Mouse (Mus musculus): ENCODE results near the gene Zfp648.

Gene Zfp648

GRCm38 (mm10) chr1:154200955-154201722, at the start of gene Zfp648:
Zfp648 (plus strand) TSS chr1:154201187.
- DNase-seq (ENCODE audit: low read depth, low spot score): no peak

DNA sequence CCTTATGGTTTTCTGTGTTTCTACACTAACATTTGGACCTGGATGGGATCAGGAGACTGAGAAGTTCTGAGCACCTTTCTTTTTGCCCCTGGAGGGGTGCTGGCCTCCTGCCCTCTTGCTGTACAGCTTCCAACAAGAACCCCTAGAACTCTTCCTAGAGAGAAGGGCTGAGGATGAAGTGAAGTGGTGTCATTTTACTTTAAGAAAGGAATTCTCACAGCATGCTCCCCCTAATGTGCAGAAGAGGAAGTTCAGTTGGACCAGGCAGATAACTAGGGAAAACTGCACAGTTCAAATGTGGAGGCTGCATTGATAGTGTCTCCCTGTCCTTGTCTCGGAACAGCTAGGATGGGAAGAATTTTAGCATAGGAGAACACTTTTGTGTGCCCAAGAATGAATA, 48.4 kb upstream of the Zfp648 start:
- DNase-seq (ENCODE audit: low read depth, low spot score): no peak

- no peak for DNase-seq (ENCODE audit: low read depth, low spot score)
These were observed 47.2 kb upstream of the Zfp648 start for GRCm38 (mm10) chr1:154153800-154154199.

DNA sequence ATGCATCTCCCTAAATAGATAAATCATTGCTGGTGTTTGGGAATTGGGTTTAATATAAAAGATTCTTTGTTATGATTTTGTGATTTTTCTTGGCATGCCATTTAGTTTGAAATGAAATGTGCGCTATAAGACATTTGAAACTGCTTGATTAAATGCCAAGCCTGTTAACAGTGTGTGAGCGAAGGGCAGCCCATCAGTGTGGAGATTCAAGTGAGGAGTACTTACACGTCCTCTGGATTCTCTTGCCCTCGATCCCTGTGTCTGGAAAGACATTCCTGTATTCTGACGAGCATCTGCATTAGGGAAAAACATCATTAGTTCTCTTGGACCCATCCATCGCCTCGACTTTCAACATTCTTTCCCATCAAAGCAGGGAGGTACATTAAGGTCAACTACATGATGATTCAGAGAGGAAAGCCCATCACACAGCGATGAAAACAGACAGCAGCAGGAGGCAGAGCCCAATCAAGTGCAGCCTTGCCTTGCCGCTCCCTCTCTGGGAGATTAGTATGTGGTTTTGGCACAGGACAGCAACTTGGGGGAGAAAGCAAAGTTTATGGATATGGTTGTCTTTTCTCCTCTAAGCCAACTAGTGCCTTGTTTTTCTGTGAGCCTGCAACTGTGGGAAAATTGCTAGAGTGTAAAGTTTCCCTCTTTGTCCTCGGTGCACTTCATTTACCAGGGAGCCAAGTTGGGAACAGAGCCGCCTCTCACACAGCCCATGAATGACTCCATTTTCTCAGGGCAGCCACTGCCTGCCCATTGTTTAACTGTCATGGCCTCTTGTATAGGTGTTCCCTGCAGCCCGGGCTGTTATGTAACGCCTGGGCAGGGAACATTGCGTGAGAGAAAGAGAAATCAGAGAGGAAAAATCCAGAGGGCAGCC, 44.6 kb upstream of the Zfp648 start:
- no peak for DNase-seq (ENCODE audit: low read depth, low spot score)

DNA sequence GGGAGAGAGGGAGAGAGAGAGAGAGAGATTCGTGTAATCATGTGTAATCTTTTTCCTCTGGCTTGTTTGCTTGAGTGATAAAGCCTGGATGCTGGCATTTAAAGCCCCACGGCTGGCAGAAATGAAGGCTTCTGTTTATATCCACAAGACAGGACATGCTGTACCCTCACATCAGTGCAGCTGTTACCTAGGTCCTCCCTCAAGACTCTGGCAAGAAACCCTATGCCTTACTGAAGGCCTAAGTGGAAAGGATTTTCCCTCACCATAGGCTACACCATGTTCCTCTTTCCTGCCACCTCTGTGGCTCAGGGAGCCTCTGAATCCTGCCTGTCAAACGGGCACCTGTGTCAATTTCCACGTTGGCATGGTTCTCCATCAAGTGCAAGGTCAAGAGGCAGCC, 43.9 kb upstream of the Zfp648 start:
- DNase-seq (ENCODE audit: low read depth, low spot score): no peak

GRCm38 (mm10) chr1:154167696-154168095, 33.3 kb upstream of the Zfp648 start:
- no peak for DNase-seq (ENCODE audit: low read depth, low spot score)

GRCm38 (mm10) chr1:154175334-154175733, 25.7 kb upstream of the Zfp648 start:
- DNase-seq (ENCODE audit: low read depth, low spot score): no peak

DNA sequence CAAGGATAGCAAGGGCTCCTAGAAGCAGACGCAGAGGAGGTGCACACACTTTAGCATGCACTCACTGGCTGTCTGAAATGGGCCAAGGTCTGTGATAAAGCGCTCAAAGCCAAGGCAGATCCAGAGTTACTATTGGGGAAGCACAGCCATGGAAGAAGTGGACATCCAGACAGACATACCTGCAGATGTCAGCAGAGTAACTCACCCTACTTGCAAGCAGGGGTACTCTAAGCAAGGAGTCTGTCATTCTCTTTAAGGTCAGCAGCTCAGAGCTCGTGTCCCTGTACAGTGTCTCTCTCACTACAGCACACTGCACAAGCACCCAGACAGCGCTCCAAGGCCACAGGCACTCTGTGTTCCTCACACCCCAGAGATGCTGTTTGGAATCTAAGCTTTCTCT, 23.2 kb upstream of the Zfp648 start:
- no peak for DNase-seq (ENCODE audit: low read depth, low spot score)

DNA sequence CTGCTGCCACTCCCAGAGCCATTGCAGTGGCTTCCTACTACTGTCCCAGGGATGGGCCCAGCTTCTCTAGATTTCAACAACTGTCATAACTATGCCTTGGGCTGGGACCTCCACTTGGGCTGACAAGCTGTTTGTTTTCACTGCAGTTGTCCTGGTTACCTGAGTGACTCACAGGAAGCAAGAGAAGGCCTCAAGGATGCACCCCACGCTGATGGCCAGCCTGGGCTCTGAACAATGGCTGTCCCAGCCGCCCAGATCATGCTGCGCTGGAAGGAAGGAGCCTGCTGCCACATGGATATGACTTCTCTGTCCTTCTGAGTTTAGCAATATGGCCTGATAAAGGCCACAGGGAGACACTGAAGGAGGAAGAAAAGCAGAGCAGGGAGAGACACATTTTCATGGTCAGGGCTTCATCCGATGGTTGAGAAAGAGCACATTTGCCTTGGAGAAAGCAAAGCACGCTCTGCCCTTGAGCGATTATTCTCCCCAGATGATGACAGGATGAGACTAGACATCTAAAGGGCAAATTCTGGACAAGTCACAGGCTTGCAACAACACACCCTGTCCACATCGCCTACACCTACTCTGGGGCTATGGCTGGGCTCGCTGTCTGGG, 22.3 kb upstream of the Zfp648 start:
- DNase-seq (ENCODE audit: low read depth, low spot score): no peak

GRCm38 (mm10) chr1:154180952-154181351, 20.0 kb upstream of the Zfp648 start:
- DNase-seq (ENCODE audit: low read depth, low spot score): peak; percentile 50

DNA sequence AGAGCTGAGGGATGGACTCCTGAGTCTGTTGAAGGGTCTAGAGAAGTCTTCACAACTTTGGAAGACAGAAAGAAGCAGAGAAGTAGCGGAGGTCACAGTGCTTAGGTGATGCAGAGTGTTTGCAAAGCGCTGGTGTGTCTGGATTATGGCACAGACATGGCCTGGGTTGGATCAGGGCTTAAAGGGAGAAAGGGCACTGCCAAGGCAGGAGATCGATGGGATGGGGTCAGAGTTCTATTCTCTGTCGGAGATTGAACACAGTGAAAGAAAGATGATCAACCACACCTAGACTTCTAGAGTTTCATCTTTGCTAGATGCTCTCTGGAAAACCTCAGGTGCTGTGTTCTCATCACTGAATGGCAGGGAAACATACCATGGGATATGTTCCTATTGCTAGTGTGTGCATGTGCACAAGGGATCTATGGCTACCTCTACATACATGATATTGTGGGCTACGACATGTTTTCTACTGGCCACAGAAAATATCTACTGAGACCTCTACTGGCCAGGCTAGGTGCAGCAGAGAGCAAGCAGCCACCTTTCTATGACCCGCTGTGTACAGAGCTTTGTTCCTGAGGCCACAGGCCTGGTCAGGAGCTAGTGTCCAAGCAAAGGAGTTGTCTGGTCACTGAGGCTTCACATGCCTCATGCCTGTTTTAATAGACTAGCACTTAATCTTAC, 18.5 kb upstream of the Zfp648 start:
- DNase-seq (ENCODE audit: low read depth, low spot score): no peak

GRCm38 (mm10) chr1:154183077-154183751, 17.8 kb upstream of the Zfp648 start:
- DNase-seq (ENCODE audit: low read depth, low spot score): no peak

- no peak for DNase-seq (ENCODE audit: low read depth, low spot score)
These were observed 12.8 kb upstream of the Zfp648 start for GRCm38 (mm10) chr1:154188229-154188628.

- DNase-seq (ENCODE audit: low read depth, low spot score): no peak
These were observed 12.4 kb upstream of the Zfp648 start for GRCm38 (mm10) chr1:154188631-154189030.

DNA sequence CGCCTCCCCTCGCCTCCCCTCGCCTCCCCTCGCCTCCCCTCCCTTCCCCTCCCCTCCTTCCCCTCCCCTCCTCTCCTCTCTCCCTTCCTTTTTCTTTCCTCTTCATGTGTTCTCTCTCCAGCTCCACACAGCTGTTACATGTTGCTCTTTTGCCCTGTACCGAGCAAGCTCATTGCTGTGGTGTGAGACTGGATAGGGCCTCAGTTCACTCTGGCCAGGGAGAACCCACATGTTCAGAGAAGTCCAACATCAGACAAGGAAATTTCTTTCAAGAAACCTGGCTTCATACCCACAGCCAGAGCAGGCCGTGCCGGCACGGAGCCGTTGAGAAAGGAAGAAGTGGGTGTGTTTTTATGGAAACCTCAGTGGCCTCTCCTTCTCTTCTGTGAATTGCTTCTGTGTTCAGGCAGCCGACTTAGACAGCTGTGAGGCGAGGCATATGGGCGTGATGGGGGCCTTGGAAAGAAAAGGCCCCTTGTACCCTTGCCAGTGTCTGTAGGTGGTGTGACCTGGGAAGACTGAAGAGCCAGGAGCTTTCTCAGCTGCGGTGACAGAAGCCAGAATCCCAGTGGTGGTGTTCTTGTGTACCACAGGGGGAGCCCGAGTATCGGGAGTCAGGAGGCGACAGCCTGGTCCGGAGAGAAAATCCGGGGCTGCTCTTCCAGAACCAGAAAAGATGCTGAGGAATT, 11.0 kb upstream of the Zfp648 start:
- DNase-seq (ENCODE audit: low read depth, low spot score): no peak

DNA sequence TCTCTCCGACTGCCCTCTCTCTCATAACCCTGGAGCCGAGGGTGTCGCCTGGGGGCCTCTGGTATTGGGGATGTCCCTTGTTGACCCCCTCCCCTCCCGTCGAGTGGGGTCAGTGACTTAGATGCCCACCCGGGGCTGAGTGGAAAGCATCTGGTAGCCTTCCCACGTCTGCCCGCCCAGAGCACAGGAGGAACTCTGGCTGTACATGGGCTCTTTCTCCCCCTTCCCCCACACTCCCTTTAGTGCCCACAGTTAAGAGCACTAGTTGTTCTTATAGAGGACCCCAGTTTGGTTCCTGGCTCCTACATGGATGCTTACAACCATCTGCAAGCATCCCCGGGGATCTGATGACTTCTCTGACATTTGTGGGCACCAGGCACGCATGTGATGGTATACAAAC, 2.1 kb upstream of the Zfp648 start:
- no peak for DNase-seq (ENCODE audit: low read depth, low spot score)

DNA sequence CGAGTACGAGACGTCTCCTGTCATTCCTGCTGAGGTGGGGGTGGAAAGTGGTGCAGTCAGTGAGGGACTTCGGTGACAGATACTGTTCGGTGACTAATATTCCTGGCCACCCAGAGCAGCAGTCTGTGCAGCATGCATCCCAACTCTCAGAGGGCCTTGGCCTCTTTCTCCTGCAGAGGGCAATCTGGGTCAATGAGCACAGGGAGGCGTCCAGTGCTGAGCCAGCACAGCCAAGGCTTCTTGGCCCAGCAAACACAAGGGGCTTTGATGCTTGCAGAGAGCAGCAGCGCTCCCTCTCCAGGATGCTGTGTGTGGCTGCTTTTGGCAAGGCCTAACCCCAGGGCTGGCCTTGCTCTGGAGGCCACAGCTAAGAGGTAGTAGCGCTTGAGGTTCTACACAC, 1.6 kb downstream of the Zfp648 start:
- DNase-seq (ENCODE audit: low read depth, low spot score): no peak

DNA sequence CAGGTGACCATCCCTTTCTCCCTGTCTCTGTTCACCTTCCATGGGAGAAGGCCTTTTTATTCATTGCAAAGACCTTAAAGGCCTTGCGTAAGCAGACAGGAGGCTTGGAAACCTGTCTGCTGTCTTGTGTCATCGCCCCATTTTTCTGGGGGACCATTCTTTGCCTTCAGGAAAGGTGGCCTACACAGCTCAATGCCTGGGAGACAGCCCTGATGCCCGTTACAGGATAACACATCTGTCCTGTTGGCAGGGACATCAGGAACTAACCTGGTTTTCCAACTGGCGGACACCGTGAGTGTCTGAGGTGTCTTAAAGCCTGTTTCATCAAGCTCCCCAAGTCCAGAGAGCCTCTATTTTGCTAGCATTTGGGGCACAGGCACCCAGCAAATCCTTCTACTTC, 2.4 kb downstream of the Zfp648 start:
- DNase-seq (ENCODE audit: low read depth, low spot score): no peak

GRCm38 (mm10) chr1:154204652-154205573, 3.9 kb downstream of the Zfp648 start:
- DNase-seq (ENCODE audit: low read depth, low spot score): no peak

DNA sequence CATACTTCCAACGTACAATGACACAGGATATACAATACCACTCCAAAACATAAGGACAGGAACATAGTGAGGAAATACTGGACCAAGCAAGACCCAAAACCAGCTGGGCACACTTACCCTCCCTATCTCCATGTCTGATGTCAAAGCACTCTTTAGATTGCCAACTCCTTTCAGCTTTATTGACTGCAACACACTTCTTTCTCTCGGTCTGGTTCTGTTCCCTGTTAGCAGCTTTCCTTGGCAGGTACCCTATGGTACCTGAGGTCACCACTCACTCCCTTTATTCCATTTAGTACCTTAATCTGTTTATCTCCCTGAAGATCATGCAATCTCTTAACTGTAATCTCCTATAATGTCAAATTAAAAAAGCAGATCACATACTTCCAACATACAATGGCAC, 19.0 kb downstream of the Zfp648 start:
- DNase-seq (ENCODE audit: low read depth, low spot score): no peak
